Mouse (Mus musculus): ENCODE measurements around the gene Acer3. TPM values are rescaled to one million over a fixed set of nuclear protein-coding genes. Genes with fewer than 3 reads are reported as not detected.
A peak's percentile ranks its signal among the peaks of the same experiment; 100 is the strongest.

Acer3 gene
- total RNA-seq, 1 experiment: 26.2 TPM

- Histone ChIP-seq H3K27ac (ENCODE audit: insufficient read depth, low read depth, low read length, poor library complexity, severe bottlenecking) (peak overlapping the region; percentile 55; the same call in 1 of the 2 replicates), H3K4me1 (ENCODE audit: control insufficient read depth in 2 of 2, insufficient read depth in 2 of 2, low read length in 2 of 2, poor library complexity in 1 of 2) (peaks cover 10 to 51% of the 10 kb centered on the region in 2 experiments), H3K36me3 (ENCODE audit: control insufficient read depth, insufficient read depth, low read length, poor library complexity, severe bottlenecking) (peaks cover 6% of the 10 kb centered on the region; the same call in 1 of the 2 replicates), H3K9ac (ENCODE audit: insufficient read depth, low read depth, low read length, poor library complexity, severe bottlenecking) (no peak overlapping the region), H3K4me3 (ENCODE audit: insufficient read depth in 1 of 2, low read depth in 1 of 2, low read length in 2 of 2, poor library complexity in 1 of 2, severe bottlenecking in 1 of 2) (peak overlapping the region; percentile 28 to 38; a peak in 2 of 4 replicates), H3K9me3 (ENCODE audit: control insufficient read depth, insufficient read depth, low read depth, low read length) (no peaks in the 10 kb centered on the region)
- in situ Hi-C loops (cut with MboI; ENCODE audit: low sequenced_read_pairs in 2 of 2, unreplicated experiment in 2 of 2): no loop called here
- DNase-seq (ENCODE audit: low read depth, low spot score): no peak
- no peak for TF ChIP-seq CHD2 (IDR thresholded peaks at IDR 0.05; ENCODE audit: low read depth, low read length)
- no peak for TF ChIP-seq ZC3H11A (IDR thresholded peaks at IDR 0.05; ENCODE audit: borderline replicate concordance, low read depth, low read length)
- TF ChIP-seq MAFK (IDR thresholded peaks at IDR 0.05; ENCODE audit: insufficient read depth, low read depth, low read length): no peak
- TF ChIP-seq HCFC1 (IDR thresholded peaks at IDR 0.05; ENCODE audit: borderline replicate concordance, insufficient read depth, low read length): no peak
- TF ChIP-seq ZNF384 (IDR thresholded peaks at IDR 0.05; ENCODE audit: low read depth, low read length): no peak
Measured at GRCm38 (mm10) chr7:98157636-98158332, 163.2 kb downstream of the Acer3 start.

Other genes starting within 250 kb of the Acer3 start
- gene Myo7a, start 201.7 kb downstream of the Acer3 start, total RNA-seq (2012; rRNA removed): 1.8 and 2.1 TPM in 2 replicates
- 1.4 and 2.4 TPM in 2 replicates for gene Omp, start 175.7 kb downstream of the Acer3 start, total RNA-seq (2012; rRNA removed)
- gene Capn5, start 142.9 kb downstream of the Acer3 start, total RNA-seq (2012; rRNA removed): 5.0 and 10.0 TPM in 2 replicates
- 0.09 and 0.11 TPM in 2 replicates for gene B3gnt6, start 121.7 kb downstream of the Acer3 start, total RNA-seq (2012; rRNA removed)
- 17.8 and 23.9 TPM in 2 replicates for gene Tsku, start 40.1 kb upstream of the Acer3 start, total RNA-seq (2012; rRNA removed)
- not detected in 2 replicates for gene Gucy2d, start 119.2 kb upstream of the Acer3 start, total RNA-seq (2012; rRNA removed)
- gene Lrrc32, start 168.1 kb upstream of the Acer3 start, total RNA-seq (2012; rRNA removed): 0.48 and 0.62 TPM in 2 replicates

Measured in ES-E14 (cell line).